Mouse (Mus musculus) small intestine, adult 2 months (tissue): Measurements from ENCODE around the gene Fam170b.

Source experiments
- CTCF ChIP-seq: fragments of 200-500 bp; IDR thresholded peaks from 2 replicates; pipeline ENCODE4 v1.5.1; 2012; ENCODE audit warnings: low read depth, mild to moderate bottlenecking, control low read depth, inconsistent platforms, low read length, moderate library complexity, mixed read lengths; ENCODE audit not compliant: insufficient replicate concordance, insufficient read length; ENCODE audit errors: extremely low read depth
- POLR2A ChIP-seq: fragments of 200-500 bp; IDR thresholded peaks from 2 replicates; pipeline ENCODE4 v1.6.1; 2012; ENCODE audit warnings: low read depth, mild to moderate bottlenecking, control low read depth, inconsistent platforms, low read length, moderate library complexity

DNA sequence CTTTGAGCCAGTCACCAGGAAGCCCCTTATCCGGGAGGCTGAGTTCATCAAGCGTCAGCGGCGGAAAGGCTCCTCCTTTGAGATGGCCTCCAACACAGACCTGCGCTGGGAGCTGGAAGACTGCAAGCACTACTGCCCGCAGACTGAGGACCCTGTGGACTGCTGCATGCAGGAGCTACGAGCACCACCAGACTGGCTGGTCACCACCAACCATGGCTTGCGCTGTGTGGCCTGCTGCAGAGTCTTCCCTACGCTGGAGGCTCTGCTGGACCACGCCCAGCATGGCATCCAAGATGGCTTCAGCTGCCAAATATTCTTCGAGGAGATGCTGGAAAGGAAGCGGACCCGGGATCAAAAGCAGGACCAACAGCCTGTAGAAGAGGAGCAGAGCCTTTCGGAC lies 1.8 kb downstream of the Fam170b start:
- TF ChIP-seq CTCF (no peak), POLR2A (no peak)
